Mouse (Mus musculus) large intestine, adult 2 months (tissue): ENCODE measurements around the gene Kat5. TPM values are rescaled to one million over a fixed set of nuclear protein-coding genes. Genes with fewer than 3 reads are reported as not detected.

ENCODE experiments used
- DNase-seq: peaks from one replicate; pipeline ENCODE4 v3.0.0-alpha.2; 2012; ENCODE audit warnings: low read depth, low spot score
- WGBS: fragments of 180-500 bp; shearing (Covaris S2); methylation state at CpG from one replicate; pipeline ENCODE4 v1.1.7; 2018; 5-methylcytosine and 5-hydroxymethylcytosine counted together
- polyA plus RNA-seq: library from polyadenylated mRNA; depleted of rRNA; stranded (reverse); fragments of >200 nt; gene quantifications from 2 replicates; pipeline ENCODE4 v1.2.3, GENCODE M21; 2012

Kat5 gene
- polyA plus RNA-seq, 1 experiment, result 43.6 TPM

DNA sequence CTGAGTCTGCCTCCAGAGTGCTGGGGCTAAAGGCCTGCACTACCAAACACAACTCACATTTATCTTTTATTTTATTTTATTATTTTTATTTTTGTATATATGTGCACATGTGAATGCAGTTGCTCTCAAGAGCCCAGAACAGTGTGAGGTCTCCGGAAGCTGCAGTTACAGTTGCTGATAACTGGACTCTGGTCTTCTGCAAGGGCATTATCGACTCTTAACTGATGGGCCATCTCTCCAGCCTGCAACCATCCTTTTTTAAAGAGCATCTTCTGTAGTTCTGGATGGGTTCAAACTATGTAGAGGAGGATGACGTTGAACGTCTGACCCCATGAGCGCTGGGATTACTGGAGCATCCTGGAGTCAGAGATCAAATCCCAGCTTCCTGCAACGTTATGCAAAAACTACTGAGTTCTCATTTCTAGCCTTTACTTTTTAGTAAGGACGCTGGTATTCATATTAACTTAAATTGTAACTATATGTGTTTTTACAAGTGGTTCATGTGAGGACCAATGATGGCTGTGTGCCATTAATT, 26.1 kb upstream of the Kat5 start:
- 42% methylated on average over 7 of the region's 7 CpGs for WGBS
- no peak for DNase-seq

DNA sequence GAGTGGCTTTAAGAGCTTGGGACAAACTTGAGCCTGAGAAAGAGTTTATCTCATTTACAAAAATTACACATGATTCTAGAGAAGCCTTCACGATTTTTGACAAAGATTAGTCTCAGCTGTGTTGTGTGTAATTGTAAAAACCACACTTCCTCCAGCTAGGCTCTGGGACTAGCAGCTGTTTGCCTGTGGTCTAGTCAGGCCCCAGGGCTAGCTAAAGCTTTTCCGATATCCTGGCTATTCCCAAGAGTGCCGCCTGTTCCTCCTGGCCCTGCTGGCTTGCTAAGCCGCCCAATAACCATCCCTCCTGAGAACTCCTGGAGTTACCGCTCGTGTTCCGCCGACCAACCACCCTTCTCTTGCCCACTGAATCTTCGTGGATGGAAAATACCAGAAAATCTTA, 22.1 kb upstream of the Kat5 start:
- no peak for DNase-seq
- 88% methylated on average over 9 of the region's 9 CpGs for WGBS

DNA sequence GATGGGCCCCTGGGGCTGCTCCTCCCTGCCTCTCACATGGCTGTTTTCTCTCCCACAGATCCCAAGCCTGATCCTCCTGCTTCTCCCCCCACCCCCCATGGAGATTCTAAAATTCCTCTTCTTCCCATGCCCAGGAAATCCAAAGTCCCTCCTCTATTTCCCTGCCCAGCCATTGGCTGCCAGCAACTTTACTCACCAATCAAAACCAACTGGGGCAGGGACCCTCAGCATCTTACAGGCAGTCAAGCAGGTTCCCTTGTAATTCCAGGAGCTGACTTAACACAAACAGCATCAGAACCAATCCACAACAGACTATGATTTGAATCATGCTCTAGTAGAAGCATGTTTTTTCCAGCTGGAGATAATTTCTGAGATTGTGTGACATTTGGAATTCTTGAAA, 19.9 kb upstream of the Kat5 start:
- no peak for DNase-seq

DNA sequence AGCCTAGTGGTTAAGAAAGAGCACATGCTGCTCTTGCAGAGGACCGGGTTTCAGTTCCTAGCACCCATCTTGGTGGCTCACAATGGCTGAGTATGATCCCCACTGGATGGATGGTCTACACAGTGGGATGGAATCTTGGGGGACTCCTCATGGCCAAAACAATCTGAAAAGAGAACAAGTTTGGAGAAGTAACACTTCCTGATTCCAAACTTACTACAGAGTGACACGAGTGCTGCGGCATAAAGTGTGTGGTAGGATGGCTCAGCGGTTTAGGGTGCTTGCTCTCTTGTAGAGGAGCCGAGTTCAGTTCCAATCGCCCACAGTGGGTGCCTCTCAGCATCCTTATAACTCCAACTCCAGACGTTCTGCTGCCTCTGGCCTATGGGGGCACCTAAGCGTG, 15.3 kb upstream of the Kat5 start:
- DNase-seq, result no peak
- 77% methylated on average over 8 of the region's 8 CpGs for WGBS

DNA sequence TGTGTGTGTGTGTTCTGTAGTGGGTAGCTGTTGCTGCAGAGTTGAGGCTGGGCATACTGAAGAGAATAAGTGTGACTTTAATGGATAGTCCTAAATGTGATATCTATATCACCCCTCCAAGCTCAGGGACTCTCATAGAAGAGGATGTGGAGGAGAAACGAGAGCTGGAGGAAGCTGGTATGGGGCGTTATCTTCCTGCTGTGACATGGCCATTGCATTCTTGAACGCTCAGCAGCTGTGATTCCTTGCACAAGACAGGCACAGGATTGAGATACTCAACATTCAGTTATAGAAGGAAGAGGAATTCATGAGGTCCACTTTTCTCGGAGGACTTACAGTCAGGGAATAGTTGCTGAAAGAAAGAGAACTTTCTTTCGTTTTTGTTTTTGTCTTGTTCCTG, 11.8 kb upstream of the Kat5 start:
- 76% methylated on average over 5 of the region's 5 CpGs for WGBS

DNA sequence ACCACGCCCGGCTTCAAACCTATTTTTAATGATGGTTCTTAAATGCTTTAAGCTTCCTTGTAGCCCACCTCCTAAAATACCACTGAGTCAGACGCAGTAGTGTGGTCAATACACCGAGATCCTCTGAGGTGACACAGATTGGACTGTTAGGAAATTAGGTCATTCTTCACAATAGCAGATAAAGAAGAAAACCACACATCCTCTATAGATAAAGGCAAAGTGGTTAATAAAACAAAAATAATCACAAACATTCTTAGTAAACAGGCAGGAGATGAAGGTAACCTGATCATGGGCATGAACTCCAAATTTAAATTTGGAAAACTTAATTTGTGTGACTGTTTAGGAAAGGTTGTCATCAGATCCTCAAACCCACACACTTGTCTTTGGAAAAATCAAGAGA, 10.0 kb upstream of the Kat5 start:
- DNase-seq, result no peak
- 83% methylated on average over 4 of the region's 4 CpGs for WGBS

More for the DNA sequence above, 11.8 kb upstream of the Kat5 start:
- DNase-seq, result no peak

DNA sequence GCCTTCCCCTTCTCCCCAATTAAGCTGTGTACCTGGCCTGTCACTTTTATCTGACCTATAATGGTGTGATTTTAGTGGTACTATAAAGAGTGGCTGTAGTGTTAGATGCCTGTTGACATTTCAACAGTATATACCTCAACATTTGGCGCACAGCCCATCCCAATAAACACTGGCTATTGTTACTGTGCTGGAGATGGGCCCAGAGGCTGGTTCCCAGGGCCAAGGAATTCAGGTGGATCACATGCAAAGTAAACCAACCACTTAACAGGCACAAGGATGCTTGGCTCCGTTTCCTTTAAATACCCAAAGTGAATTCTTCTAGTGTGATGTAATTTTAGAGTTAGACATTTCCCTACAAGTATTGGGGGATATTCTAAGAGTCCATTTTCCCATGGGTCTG, 4.9 kb upstream of the Kat5 start:
- WGBS, result 14% methylated on average over 2 of the region's 2 CpGs
- DNase-seq, result peak; percentile 87

DNA sequence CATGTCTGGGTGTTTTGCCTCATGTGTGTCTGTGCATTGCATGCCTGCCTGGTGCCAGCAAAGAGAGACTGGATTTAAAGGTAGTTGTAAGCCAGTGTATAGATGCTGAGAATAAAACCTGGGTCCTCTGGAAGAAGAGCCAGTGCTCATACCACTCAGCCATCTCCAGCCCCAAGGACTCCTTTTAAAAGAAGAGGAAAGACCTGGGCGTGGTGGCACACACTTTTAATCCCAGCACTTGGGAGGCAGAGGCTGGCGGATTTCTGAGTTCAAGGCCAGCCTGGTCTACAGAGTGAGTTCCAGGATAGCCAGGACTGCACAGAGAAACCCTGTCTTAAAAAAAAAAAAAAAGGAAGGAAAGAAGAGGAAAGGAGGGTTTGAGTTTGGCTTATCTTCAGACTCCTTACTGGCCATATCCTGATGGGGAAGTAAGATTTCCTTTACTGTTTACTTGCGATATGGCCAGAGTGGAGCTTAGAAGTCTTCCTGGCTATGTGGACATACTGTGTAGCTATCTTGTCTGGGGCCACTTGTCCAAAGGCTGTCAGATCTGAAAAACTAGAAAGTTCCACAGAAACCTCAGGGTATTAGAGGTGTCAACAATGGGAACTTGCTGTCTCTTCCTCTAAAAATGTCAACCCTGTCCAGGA, 2.9 kb upstream of the Kat5 start:
- WGBS, result 72% methylated on average over 3 of the region's 3 CpGs
- no peak for DNase-seq

DNA sequence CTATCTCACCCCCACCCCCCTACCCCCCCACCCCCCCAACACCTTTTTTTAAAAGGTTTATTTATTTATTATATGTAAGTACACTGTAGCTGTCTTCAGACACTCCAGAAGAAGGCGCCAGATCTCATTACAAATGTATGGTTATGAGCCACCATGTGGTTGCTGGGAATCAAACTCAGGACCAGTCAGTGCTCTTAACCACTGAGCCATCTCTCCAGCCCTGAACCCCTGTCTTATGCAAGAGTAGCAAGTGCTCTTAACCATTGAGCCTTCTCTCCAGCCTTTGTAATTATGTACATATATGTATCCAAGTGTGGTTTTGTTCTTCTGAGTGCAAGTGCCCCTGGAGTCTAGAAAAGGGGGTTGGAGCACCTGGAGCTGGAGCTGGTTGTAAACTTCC, 1.9 kb upstream of the Kat5 start:
- WGBS, result 96% methylated on average over 1 of the region's 1 CpGs
- no peak for DNase-seq

DNA sequence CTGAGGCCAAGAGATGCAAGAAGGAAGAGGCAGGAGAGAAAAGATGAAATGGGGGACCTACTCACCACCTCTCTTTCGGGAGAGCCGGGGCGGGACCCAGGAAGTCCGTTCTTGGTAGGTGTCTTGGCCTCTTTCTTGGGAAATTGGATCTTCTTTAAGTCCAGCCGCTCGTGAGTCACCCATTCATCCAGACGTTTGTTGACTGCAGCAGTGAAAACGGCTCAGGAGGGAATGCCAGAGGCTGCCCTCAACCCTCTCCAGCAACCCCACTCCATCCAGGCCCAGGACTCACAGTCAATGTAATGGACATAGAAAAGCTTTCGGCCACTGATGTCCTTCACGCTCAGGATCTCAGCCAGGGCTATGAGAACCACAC, 878 bp downstream of the Kat5 start:
- WGBS, result 40% methylated on average over 10 of the region's 10 CpGs
- DNase-seq, result no peak

DNA sequence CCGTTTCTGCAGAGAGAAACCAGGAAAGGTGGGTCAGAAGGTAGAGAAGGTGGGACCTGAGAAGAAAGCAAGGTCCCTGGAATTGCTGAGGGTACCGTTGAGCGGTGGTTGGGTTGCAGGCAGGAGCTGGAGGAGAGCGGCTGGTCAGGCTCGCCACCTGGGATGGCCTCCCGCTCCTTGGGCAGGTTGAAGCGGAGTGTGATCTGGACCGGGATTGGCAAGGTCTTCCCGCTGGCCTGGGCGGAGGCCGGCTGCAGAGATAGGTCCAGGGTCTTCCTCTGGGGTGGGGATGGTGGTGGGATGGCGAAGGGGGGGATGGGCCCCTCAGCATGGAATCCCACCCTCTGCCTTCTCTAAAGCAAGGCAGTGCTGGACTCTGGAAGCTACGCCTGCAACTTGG, 1.3 kb downstream of the Kat5 start:
- WGBS, result 96% methylated on average over 13 of the region's 13 CpGs
- DNase-seq, result no peak

DNA sequence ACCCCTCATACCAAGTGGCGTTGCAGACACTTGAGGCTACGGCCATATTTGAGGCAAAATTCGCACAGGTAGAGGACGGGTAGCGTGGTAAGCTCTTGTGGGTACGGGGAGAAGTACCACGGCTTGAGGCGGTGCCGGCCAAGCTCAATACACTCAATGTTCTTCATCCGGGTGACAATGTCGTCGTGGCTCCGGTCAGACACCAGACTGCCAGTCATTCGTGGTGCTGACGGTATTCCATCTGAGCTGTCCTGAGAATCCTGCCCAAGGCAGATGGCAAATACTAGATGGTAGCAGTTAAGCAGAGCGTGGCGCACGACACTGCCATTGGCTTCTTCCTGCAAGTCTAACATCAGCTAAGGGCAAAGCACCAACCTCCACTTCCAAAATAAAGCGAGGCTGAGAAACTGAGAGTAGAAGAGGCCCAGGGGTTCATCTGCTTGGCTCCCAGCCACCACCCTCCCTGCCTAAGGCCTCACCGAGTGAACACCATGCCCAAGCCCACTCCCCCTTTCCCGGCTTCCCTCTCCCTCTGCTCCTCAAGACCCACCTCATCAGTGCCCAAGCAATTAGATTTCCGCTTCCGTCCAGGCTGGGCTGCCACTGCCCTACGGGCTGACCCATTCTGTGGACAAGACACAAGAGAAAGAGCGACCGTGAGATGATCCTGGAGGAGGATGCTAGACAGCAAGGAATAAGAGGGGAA, 2.2 kb downstream of the Kat5 start:
- no peak for DNase-seq
- WGBS, result 94% methylated on average over 26 of the region's 26 CpGs

DNA sequence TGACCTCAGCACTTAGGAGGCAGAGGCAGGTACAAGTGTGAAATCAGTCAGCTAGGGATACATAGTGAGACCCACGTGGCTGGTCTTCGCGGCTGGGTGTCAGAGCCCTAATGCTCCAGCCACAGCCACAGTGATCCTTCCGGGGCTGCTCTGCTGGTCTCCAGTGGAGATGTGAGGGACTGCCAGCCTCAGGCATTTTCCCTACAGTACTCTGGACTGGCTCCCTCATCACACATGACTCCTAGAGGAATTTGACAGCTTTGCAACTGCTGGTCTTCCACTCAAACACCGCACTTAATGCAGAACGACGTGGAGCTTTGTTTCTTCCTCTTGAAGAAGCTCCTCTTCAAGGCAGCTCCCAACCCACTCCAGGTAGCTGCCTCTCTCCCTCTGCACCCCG, 3.8 kb downstream of the Kat5 start:
- WGBS, result 86% methylated on average over 8 of the region's 8 CpGs
- no peak for DNase-seq

DNA sequence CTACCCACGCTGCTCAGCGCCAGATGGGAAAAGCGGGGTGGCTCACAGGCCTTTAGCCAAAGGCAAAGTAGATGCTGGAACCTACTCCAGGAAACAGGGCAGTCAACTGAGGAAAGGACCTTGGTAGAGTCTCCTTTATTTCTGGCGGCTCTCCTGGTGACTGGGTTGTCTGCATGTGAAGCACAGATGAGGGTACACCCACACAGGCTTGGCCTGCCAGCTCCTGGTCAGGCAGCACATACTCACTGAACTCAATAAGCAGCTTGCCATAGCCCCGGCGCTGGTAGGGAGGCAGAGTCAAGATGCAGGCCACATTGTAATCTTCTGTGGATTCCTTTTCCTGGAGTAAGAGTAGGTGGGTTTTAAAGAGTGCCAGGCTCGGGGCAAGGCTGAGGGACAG, 4.9 kb downstream of the Kat5 start:
- no peak for DNase-seq
- WGBS, result 91% methylated on average over 7 of the region's 7 CpGs

DNA sequence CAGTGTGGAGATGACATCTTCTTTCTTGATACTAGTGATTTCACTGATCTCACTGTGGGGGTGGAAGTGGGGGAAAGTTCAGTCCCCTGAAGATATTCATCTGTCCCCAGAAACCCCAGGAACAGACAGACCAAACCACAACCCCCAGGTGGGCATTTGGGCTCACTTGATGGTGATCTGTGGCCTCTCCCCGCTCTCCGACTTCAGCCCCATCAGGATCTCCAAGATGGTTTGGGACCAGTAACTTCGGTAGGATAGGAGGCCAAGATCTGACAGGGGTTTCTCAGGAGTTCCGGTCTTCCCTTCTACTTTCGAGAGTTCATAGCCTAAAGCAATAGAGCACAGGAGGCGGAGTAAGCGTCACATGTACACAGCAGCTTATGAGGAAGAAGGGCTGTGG, 6.4 kb downstream of the Kat5 start:
- WGBS, result 86% methylated on average over 7 of the region's 7 CpGs

DNA sequence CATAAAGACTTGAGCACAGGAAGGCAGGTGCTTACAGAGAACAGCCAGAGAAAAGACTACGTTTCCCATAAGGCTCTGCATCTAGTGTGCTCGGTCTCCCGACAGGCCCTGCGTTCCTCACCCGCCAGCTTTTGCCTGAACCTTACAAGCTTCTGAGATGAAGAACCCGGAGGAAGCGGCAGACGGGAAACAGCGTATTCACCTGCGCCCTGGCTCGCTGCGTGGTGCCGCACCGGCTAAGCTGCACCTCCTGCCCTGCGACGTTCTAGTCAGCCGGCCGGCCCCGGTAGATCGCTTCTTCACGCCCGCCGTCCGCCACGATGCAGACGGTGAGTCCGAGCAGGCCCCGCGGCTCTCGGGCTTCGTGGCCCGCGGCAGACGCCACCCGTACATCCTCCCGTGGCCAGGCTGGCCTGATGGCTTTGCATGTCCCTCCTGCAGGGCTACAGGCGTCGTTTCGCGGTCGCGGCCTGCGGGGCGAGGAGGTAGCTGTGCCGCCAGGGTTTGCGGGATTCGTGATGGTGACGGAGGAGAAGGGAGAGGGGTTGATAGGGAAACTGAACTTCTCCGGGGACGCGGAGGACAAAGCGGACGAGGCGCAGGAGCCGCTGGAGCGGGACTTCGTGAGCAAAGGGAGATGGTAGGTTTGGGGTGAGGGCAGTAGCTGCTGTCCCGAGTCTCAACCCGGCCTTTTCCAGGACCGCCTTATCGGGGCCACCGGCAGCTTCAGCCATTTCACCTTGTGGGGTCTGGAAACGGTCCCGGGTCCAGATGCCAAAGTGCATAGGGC, 8.1 kb downstream of the Kat5 start, which contains the start of gene Rnaseh2c:
TSS of gene Rnaseh2c (plus strand) at position 122 of the 790 bp plus-strand sequence.
- under 1% methylated on average over 64 of the region's 64 CpGs for WGBS
- peak; percentile 58 for DNase-seq

More for the DNA sequence above, 6.4 kb downstream of the Kat5 start:
- no peak for DNase-seq

DNA sequence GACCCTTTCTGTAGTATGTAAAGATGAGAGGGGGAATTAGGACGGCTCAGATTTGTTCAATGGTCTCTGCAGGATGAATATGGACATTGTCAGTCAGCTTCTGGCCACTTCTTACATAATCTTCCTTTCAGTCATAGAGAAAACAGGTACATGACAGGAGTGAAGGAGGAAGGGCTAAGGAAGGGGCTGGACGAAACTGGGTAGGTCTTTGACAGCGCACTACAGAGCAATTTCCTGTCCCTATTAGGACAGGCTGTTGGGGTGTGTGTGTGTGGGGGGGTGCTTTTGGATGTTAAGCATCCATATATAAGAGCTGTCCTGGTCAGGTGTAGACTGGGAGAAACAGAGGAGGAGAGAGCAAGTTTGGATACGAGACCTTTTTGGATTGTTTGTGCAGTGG, 10.8 kb downstream of the Kat5 start:
- WGBS, result 77% methylated on average over 4 of the region's 4 CpGs
- DNase-seq, result no peak

DNA sequence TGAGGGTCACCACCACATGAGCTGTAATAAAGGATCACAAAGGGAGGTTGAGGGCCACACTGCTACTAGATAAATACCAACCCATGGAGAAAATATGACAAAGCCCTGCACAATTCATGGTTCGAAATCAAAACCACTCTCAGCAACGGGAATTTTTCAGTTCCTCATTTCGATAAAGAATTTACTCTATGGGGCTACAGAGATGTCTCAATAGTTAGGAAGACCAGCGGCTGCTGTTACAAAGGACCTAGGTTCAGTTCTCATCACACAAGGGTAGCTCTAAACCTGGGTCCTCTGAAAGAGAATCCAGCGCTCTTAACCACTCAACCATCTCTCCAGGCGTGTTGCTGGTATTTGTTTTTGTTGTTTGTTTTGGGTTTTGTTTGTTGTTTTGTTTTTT, 18.1 kb downstream of the Kat5 start:
- no peak for DNase-seq
- 83% methylated on average over 6 of the region's 6 CpGs for WGBS

DNA sequence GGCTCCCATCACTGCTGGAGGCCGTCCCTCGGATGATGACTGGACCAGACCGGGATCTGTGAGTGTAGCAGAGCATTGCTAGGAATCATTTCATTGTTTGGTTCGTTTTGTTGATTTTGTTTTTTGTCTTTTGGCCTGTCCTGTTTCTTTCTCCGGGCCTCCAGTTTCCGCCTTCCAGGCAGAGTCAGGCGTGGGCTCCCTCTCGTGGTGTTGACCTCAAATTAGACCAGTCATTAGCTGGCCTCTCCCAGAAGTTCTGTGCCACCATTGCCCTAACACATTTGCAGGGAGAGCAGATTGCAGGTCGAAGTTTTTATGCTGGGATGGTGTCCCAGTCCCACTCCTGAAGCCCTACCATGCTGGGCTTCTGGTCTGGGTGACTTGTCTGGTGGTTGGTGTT, 20.9 kb downstream of the Kat5 start:
- 55% methylated on average over 9 of the region's 9 CpGs for WGBS
- no peak for DNase-seq

DNA sequence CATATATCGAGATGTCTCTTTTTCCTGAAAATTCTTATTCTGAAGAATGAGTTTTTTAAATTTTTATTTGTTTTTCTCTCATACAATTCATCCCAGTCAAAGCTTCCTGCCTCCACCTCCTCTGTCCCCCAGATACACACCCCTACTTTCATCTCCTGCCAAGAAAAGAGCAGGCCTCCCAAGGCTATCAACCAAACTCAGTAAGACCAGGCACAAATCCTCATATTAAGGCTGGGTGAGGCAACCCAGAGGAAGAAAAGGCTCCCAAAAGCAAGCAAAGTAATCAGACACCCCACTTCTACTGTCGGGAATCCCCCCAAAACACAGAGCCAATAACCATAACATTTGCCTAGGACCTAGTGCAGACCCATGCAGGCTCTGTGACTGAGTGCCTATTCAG, 28.0 kb downstream of the Kat5 start:
- no peak for DNase-seq
- WGBS, result 54% methylated on average over 2 of the region's 2 CpGs

DNA sequence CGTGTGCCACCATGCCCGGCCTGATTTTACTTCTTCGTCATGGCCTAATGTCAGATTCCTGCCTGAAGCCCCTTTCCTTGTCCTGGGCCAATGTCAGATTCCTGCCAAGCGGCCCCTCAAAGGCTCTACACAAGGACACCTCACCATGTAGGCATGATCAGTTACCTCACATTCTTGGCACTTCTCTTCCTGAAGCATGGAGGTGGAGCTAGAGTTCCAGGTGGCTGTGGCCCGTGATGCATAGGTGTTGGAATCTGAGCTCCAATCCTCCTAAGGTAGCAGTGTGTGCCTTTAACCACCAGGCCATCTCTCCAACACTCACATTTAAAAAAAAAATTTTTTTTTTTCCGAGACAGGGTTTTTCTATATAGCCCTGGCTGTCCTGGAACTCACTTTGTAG, 29.3 kb downstream of the Kat5 start:
- WGBS, result 85% methylated on average over 6 of the region's 6 CpGs
- DNase-seq, result no peak
